Mouse (Mus musculus): ENCODE data around the gene Uts2. TPM values are rescaled to one million over a fixed set of nuclear protein-coding genes. Genes with fewer than 3 reads are reported as not detected.
A peak's percentile ranks its signal among the peaks of the same experiment; 100 is the strongest.

Uts2 gene
- total RNA-seq (2021) = not detected

GRCm38 (mm10) chr4:150996797-150997196, at the start of gene Uts2:
Gene Uts2, plus strand, starts transcription at chr4:150997097.
- intact Hi-C loops (cut with DNase I) = no loop called here
- no peak for DNase-seq

- intact Hi-C loops (cut with DNase I) = no loop called here
- DNase-seq = no peak
Measured at GRCm38 (mm10) chr4:150950972-150951371, 45.9 kb upstream of the Uts2 start.

GRCm38 (mm10) chr4:150956369-150957105, 40.4 kb upstream of the Uts2 start:
- no peak for DNase-seq
- intact Hi-C loops (cut with DNase I) = no loop called here

- intact Hi-C loops (cut with DNase I) = no loop called here
- no peak for DNase-seq
Measured at GRCm38 (mm10) chr4:150957106-150957458, 39.8 kb upstream of the Uts2 start.

GRCm38 (mm10) chr4:150958536-150958935, 38.4 kb upstream of the Uts2 start:
- intact Hi-C loops (cut with DNase I) = no loop called here
- no peak for DNase-seq

GRCm38 (mm10) chr4:150962231-150962630, 34.7 kb upstream of the Uts2 start:
- peak; percentile 16 to 22 for DNase-seq

GRCm38 (mm10) chr4:150963711-150964110, 33.2 kb upstream of the Uts2 start:
- intact Hi-C loops (cut with DNase I) = no loop called here
- DNase-seq = no peak

More at GRCm38 (mm10) chr4:150962231-150962630, 34.7 kb upstream of the Uts2 start:
- intact Hi-C loops (cut with DNase I) = no loop called here

GRCm38 (mm10) chr4:150964635-150965554, 32.0 kb upstream of the Uts2 start:
- intact Hi-C loops (cut with DNase I) = loop anchor here (1.0 to 5.0 kb wide), 2 partner anchors 177 to 309 kb away; no protein-coding TSS in a partner anchor
- peak; percentile 82 to 90 for DNase-seq

GRCm38 (mm10) chr4:150965555-150965951, 31.3 kb upstream of the Uts2 start:
- intact Hi-C loops (cut with DNase I) = loop anchor here (1.0 to 5.0 kb wide), 2 partner anchors 177 to 309 kb away; no protein-coding TSS in a partner anchor
- DNase-seq = no peak

GRCm38 (mm10) chr4:150966556-150966955, 30.3 kb upstream of the Uts2 start:
- DNase-seq = peak; percentile 42 to 55
- intact Hi-C loops (cut with DNase I) = loop anchor here (5.0 kb wide), 1 partner anchor 176 kb away; no protein-coding TSS in a partner anchor

GRCm38 (mm10) chr4:150968956-150969355, 27.9 kb upstream of the Uts2 start:
- DNase-seq = no peak
- intact Hi-C loops (cut with DNase I) = loop anchor here (5.0 kb wide), 1 partner anchor 173 kb away; no protein-coding TSS in a partner anchor

- intact Hi-C loops (cut with DNase I) = no loop called here
- no peak for DNase-seq
Measured at GRCm38 (mm10) chr4:150973264-150973663, 23.6 kb upstream of the Uts2 start.

- intact Hi-C loops (cut with DNase I) = no loop called here
- no peak for DNase-seq
Measured at GRCm38 (mm10) chr4:150975145-150975544, 21.8 kb upstream of the Uts2 start.

GRCm38 (mm10) chr4:150978156-150978910, 18.6 kb upstream of the Uts2 start:
- intact Hi-C loops (cut with DNase I) = no loop called here
- no peak for DNase-seq

- no peak for DNase-seq
- intact Hi-C loops (cut with DNase I) = no loop called here
Measured at GRCm38 (mm10) chr4:150979455-150979854, 17.4 kb upstream of the Uts2 start.

- no peak for DNase-seq
Measured at GRCm38 (mm10) chr4:150980153-150980552, 16.7 kb upstream of the Uts2 start.

GRCm38 (mm10) chr4:150990148-150990547, 6.7 kb upstream of the Uts2 start:
- DNase-seq = no peak
- intact Hi-C loops (cut with DNase I) = no loop called here

More at GRCm38 (mm10) chr4:150980153-150980552, 16.7 kb upstream of the Uts2 start:
- intact Hi-C loops (cut with DNase I) = no loop called here

GRCm38 (mm10) chr4:150998626-150999025, 1.7 kb downstream of the Uts2 start:
- intact Hi-C loops (cut with DNase I) = no loop called here
- no peak for DNase-seq

GRCm38 (mm10) chr4:151001397-151001796, 4.5 kb downstream of the Uts2 start:
- intact Hi-C loops (cut with DNase I) = no loop called here
- no peak for DNase-seq

GRCm38 (mm10) chr4:151005656-151006318, 8.9 kb downstream of the Uts2 start:
- intact Hi-C loops (cut with DNase I) = no loop called here
- no peak for DNase-seq

Measured in heart, postnatal 36 days (tissue).